Mouse (Mus musculus): ENCODE results near the gene Fkbp9.
A peak's percentile ranks its signal among the peaks of the same experiment; 100 is the strongest.

DNA sequence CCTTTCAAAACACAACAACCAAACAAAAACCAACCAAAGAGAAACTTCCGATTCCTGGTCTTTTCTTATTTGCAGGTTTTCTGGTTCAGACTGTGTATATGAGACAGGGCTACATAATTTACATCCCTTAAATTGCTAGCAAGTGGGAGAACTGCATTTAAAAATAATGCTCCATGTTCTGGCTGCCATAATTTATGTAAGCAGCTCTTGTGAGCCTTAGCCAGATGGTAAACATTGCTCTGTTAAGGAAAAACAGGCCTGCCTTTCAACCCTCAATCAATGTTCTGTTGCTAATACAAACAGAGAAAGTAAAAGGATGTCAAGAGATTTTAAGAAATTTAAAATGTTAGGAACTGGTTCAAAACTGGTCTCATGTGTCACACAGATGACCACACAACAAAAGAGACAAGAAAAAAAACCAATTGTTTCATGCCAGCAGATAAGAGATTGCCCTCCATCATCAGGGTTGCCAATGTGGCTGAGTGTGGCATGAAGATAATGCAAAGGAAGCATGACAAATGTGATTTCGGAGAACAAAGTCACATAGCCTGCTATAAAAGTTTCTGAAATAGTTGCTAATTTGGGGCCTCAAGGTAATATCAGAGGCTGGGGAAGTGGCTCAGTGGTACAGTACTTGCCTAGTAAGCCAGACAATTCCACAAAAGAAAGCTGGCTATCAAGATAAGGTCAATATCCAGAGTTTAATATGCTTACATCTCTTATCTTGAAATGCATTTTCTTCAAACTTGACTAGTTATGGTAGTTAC lies 81.4 kb downstream of the Fkbp9 start:
- TF ChIP-seq GATA1 (IDR thresholded peaks at IDR 0.05; ENCODE audit: borderline replicate concordance, low read length) (peak; percentile 95; the same call in 2 of the 3 replicates), FLI1 (IDR thresholded peaks at IDR 0.05; ENCODE audit: low read length) (no peak)
